Mouse (Mus musculus) layer of hippocampus, adult 18-20 months (tissue): ENCODE data around the gene Cetn4. TPM values are rescaled to one million over a fixed set of nuclear protein-coding genes. Genes with fewer than 3 reads are reported as not detected.

Experiments
- DNase-seq, 2 experiments: peaks; one replicate each; pipeline ENCODE4 v3.0.0; 2022; ENCODE audit warnings: low spot score in 2 of 2
- long read RNA-seq: library from polyadenylated mRNA; stranded (forward); transcript quantifications from one replicate; pipeline ENCODE4 v2.0.0, GENCODE M21; 2021
- total RNA-seq, 2 experiments: library from RNA; stranded (reverse); gene quantifications; 2 replicates each; pipeline ENCODE4 v1.2.3; 2021

Cetn4 gene
- 10 to 100 TPM in 1 of 2 experiments, 1 to 10 TPM in 1; 9.0 to 13.3 TPM for total RNA-seq
- long read RNA-seq, partial matches to known transcripts = 0 of 5 reads
- long read RNA-seq, other reads (novel, unspliced or antisense) = 2 of 5 reads

DNA sequence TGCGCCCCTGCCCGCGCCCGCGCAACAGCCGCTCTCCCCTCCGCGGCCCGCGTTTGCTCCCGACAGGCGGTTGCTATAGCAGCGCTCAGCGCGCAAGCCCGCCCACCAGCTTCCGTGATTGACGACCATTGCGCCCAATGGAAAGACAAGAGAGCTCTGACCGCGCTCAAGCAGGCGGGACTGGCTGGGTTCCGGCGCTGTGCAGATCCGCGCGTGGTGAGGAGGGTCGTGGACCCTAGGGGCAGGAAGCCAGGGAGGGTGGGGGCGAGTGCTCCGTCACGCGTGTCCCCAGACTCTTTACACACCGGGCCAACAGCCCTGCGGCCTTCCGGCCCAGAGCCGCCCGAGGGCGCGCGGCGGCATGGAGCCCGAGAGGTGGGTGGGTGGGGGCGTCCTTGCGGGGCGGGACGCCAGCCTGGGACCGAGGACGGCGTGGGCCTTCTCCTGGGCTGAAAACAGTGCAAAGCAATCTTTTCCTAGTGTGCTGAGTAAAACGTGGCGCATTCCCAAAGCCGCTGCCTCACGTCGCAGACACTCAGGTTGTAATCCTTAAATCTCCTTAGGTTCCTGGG lies at the start of gene Cetn4, which contains the start of gene Bbs12:
Gene Cetn4, minus strand, starts transcription at position 339 of the 572 bp plus-strand sequence.
Gene Bbs12, plus strand, starts transcription at position 185 of the 572 bp plus-strand sequence.
- DNase-seq = peak; percentile 95 to 99

GRCm38 (mm10) chr3:37360729-37361128 lies 48.2 kb upstream of the Cetn4 start:
- no peak for DNase-seq

DNA sequence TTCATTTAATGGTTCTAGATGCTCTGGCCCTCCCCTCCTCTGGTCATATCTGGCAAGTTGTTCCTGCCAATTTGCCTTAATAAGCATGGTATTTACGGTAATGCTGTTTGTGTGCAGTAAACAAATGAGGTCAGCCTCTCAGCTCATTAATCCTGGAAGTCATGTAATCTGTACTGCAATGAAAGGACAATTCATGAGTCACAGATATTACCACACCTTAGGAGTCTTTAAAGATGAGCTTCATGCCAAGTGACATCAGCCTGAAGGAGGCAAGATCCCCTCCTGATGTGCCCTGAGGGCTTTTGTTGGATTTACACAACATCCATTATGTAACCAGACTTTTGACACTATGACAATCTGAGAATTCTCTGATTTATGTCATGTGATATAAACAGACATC lies 42.2 kb upstream of the Cetn4 start:
- no peak for DNase-seq

GRCm38 (mm10) chr3:37353951-37354481 lies 41.5 kb upstream of the Cetn4 start:
- no peak for DNase-seq

- DNase-seq = no peak
Observed at GRCm38 (mm10) chr3:37350386-37350785, 37.9 kb upstream of the Cetn4 start.

GRCm38 (mm10) chr3:37349166-37349548 lies 36.6 kb upstream of the Cetn4 start:
- no peak for DNase-seq

- DNase-seq = peak; percentile 17 to 41
Observed at GRCm38 (mm10) chr3:37348221-37349165, 36.0 kb upstream of the Cetn4 start, which contains the start of gene Fgf2. TSS of gene Fgf2 (plus strand) at chr3:37348346.

- DNase-seq = no peak
Observed at GRCm38 (mm10) chr3:37347671-37348070, 35.2 kb upstream of the Cetn4 start.

- no peak for DNase-seq
Observed at GRCm38 (mm10) chr3:37342811-37343210, 30.3 kb upstream of the Cetn4 start.

- DNase-seq = no peak
Observed at GRCm38 (mm10) chr3:37341110-37341509, 28.6 kb upstream of the Cetn4 start.

GRCm38 (mm10) chr3:37334053-37334452 lies 21.5 kb upstream of the Cetn4 start:
- DNase-seq = no peak

DNA sequence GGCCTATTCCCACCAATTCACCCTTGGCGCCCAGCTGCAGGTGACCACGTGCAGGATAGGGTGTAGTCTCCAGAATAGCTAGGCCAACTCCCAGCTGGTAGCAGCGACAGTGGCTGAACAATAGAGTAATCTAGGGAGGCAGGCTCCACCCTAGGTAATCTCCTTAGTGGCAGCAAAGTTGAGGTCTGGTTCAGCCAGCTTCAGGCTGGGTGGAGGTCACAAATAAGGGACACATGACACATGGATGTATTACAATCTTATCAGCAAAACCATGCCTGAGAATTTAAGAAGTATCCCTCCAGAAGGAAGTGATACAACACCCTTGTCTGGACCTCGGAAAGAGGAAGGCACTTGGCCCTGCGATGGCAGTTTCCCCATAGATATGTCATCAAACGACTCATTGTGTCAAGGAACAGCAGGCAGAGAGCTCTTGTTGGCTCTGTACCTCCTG lies 19.5 kb upstream of the Cetn4 start:
- no peak for DNase-seq

GRCm38 (mm10) chr3:37329963-37330362 lies 17.5 kb upstream of the Cetn4 start:
- no peak for DNase-seq

DNA sequence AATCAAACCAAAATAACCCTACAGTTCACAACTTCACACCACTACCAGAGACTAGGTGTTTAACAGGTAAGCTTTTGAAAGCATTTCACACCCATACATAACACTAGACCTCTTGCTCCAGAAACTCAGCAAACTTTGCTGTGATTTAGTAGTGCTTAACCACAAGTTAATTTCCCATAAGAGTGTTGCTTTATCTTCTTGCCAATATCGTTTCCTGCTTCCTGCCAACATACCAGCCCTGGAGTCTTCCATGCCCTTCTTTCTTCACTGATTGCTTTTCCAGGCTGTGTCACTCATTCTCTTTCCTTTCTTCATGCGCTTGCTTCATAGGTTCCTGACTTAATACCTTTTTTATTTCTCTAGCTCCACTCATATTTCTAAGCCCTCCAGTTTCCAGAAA lies 16.0 kb upstream of the Cetn4 start:
- no peak for DNase-seq

GRCm38 (mm10) chr3:37326627-37327026 lies 14.1 kb upstream of the Cetn4 start:
- no peak for DNase-seq

- peak in 1 of 2 experiments; percentile 53 for DNase-seq
Observed at GRCm38 (mm10) chr3:37325317-37326112, 13.0 kb upstream of the Cetn4 start.

DNA sequence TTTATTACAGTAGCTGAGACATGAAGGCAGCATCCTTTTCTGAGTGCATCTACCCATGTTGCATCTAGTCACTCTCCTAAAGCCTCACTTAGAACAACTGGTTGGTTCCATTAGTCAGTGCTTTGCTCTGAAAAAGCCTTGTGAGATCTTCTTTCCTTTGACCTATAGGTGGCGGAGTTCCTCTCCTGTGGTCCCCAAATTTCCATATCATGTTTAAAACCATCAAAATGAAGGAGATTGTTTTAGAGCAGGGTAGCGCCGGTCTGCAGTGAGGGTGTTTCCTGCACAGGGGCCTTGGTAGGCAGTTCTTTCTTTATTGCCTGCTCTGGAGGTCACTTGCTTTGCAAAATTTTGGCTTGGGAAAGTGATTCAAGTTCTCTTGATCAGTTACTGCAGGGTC lies 11.8 kb upstream of the Cetn4 start:
- peak in 1 of 2 experiments; percentile 25 for DNase-seq

- no peak for DNase-seq
Observed at GRCm38 (mm10) chr3:37316233-37316632, 3.7 kb upstream of the Cetn4 start.

DNA sequence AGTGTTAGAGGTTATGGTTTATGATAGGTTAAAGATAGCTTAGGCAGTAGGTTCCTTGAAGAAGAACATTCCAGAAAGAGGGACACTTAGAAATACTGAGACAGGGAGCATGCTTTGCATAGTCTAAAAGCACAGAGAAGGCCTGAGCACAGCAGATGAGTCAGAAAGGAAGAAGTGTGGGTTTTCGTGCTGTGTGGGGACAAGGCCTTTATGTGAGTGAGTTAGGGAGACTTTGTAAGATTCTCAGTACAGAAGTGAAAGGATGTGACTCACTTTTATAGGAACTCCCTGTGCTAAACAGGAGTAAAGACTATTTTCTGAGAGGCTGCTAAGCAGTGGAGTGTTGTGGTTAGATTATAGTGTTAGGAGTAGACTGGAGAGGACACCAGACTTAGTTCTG lies 863 bp upstream of the Cetn4 start:
- DNase-seq = peak in 1 of 2 experiments; percentile 55

- no peak for DNase-seq
Observed at GRCm38 (mm10) chr3:37311897-37312369, 575 bp downstream of the Cetn4 start.
